Mouse (Mus musculus) testis, adult 2 months (tissue): ENCODE measurements around the gene Pcx.

ENCODE experiments used
- CTCF ChIP-seq: fragments of 200-500 bp; IDR thresholded peaks from 2 replicates; pipeline ENCODE4 v1.5.1; 2012; ENCODE audit warnings: low read depth, mild to moderate bottlenecking, inconsistent platforms, low read length, moderate library complexity; ENCODE audit not compliant: control insufficient read depth, insufficient read depth, insufficient replicate concordance
- POLR2A ChIP-seq: fragments of 200-500 bp; IDR thresholded peaks from 2 replicates; pipeline ENCODE4 v1.6.1; 2012; ENCODE audit warnings: low read depth, mild to moderate bottlenecking, inconsistent platforms, low read length, moderate library complexity; ENCODE audit not compliant: control insufficient read depth

GRCm38 (mm10) chr19:4545091-4545490, 34.8 kb downstream of the Pcx start:
- TF ChIP-seq CTCF (no peak), POLR2A (no peak)
